Mouse (Mus musculus) kidney, adult 2 months (tissue): ENCODE measurements around the gene Hif3a. TPM values are rescaled to one million over a fixed set of nuclear protein-coding genes. Genes with fewer than 3 reads are reported as not detected.
A peak's percentile ranks its signal among the peaks of the same experiment; 100 is the strongest.

ENCODE experiments used
- DNase-seq: peaks from one replicate; pipeline ENCODE4 v3.0.0; 2021
- H3K27ac ChIP-seq: fragments of 200-500 bp; 2 replicates; pipeline ENCODE4 v1.5.1; 2012; ENCODE audit warnings: low read depth, low read length, control low read depth, inconsistent platforms; ENCODE audit not compliant: insufficient read depth
- H3K27me3 ChIP-seq: fragments of 200-500 bp; replicated peaks from 2 replicates; pipeline ENCODE4 v1.6.1; 2012; ENCODE audit warnings: mild to moderate bottlenecking, moderate library complexity, low read length, inconsistent platforms; ENCODE audit not compliant: control insufficient read depth, insufficient read depth
- H3K36me3 ChIP-seq: fragments of 200-500 bp; 2 replicates; pipeline ENCODE4 v1.6.1; 2012; ENCODE audit warnings: mild to moderate bottlenecking, moderate library complexity, low read length, inconsistent platforms; ENCODE audit not compliant: control insufficient read depth, insufficient read depth
- H3K4me1 ChIP-seq: fragments of 200-500 bp; 2 replicates; pipeline ENCODE4 v1.6.1; 2011; ENCODE audit warnings: low read length; ENCODE audit not compliant: control insufficient read depth, insufficient read depth
- H3K4me3 ChIP-seq: fragments of 200-500 bp; 2 replicates; pipeline ENCODE4 v1.5.1; 2011; ENCODE audit warnings: mild to moderate bottlenecking, low read depth, low read length, control low read depth; ENCODE audit not compliant: insufficient read depth
- CTCF ChIP-seq: fragments of 200-500 bp; conservative IDR thresholded peaks from 2 replicates; pipeline ENCODE4 v1.5.1; 2011; ENCODE audit warnings: low read depth, mild to moderate bottlenecking, control low read depth, low read length, moderate library complexity, mixed read lengths; ENCODE audit not compliant: insufficient read depth, insufficient read length
- POLR2A ChIP-seq: fragments of 200-500 bp; IDR thresholded peaks from one replicate; pipeline ENCODE4 v1.6.1; 2011; ENCODE audit warnings: low read depth, low read length, control low read depth
- WGBS: fragments of 180-500 bp; shearing (Covaris S2); methylation state at CpG from one replicate; pipeline ENCODE4 v1.1.7; 2018; 5-methylcytosine and 5-hydroxymethylcytosine counted together
- polyA plus RNA-seq: library from polyadenylated mRNA; depleted of rRNA; stranded (reverse); fragments of >200 nt; gene quantifications from 2 replicates; pipeline ENCODE4 v1.2.3, GENCODE M21; 2012

Gene Hif3a
- polyA plus RNA-seq, 1 experiment: 0.95 TPM

GRCm38 (mm10) chr7:17056081-17056581 lies 6.1 kb downstream of the Hif3a start:
- under 1% methylated on average over 42 of the region's 42 CpGs for WGBS
- no peaks in the 10 kb centered on the region for H3K27me3 ChIP-seq
- peaks cover 35% of the 10 kb centered on the region for H3K4me1 ChIP-seq
- H3K27ac ChIP-seq: peak overlapping the region; percentile 94
- no peaks in the 10 kb centered on the region for H3K36me3 ChIP-seq
- peak; percentile 98 for DNase-seq
- TF ChIP-seq POLR2A: peak; percentile 95
- no peak for TF ChIP-seq CTCF
- H3K4me3 ChIP-seq: peak overlapping the region; percentile 79

DNA sequence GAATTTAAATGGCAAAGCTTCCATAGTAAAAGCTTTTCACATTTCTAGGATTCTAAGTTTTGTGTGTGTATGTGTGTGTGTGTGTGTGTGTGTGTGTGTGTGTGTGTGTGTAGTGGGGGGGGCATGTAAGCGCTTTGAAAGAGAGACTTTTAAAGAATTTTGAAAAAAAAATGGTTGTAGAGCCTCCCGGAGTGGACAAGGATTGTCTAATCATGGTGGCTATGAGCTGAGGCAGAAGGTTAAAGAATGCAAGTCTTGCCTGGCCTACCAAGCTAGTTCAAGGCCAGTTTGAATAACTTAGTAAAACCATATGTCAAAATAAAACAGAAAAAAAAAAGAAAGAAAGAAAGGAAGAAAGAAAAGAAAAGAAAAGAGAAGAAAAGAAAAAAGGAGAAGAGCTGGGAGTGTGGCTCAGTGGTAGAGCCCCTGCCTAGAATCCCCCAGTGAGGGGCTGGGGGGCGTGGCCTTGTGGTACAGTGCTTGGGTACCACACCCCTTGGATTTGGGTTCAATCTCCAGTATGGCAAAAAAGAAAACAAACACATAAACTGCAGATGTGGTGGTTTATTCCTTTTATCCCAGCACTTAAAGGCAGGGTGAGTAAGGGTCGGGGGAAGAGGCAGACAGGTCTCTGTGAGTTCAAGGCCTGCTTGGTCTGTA lies 6.8 kb downstream of the Hif3a start:
- H3K27ac ChIP-seq: peak overlapping the region; percentile 61; the same call in 1 of the 2 replicates
- DNase-seq: no peak
- peaks cover 33% of the 10 kb centered on the region for H3K4me1 ChIP-seq
- no peaks in the 10 kb centered on the region for H3K27me3 ChIP-seq
- no peaks in the 10 kb centered on the region for H3K36me3 ChIP-seq
- H3K4me3 ChIP-seq: no peak overlapping the region
- no peak for TF ChIP-seq POLR2A
- no peak for TF ChIP-seq CTCF
- 95% methylated on average over 4 of the region's 4 CpGs for WGBS

DNA sequence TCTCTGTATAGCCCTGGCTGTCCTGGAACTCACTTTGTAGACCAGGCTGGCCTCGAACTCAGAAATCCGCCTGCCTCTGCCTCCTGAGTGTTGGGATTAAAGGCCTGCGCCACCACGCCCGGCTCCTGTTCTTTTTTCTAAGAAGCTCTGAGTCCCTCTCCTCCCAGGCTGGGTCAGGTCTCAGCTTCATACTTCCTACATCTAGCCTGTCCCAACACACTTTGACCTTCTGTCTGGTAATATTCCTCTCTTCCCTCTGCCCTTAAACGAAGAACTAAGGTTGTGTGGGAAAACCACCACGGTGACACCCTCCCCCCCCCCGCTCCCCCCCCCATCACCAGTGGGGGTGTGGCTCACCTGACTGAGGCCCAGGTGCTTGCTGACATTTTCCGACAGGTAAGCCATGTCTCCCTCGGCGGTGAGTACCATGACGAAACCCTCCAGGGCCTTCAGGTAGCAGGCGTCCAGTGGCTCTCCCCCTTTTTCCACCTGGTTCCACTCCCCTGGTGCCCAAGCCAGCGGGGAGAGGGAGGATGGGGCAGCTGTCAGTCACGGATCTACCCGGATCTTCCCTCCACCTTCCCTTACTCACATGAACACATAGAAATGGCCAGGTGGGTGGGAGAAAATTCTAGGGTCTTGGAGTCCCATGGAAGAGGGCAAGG lies 7.8 kb downstream of the Hif3a start:
- TF ChIP-seq POLR2A (no peak), CTCF (no peak)
- no peak overlapping the region for H3K4me3 ChIP-seq
- no peaks in the 10 kb centered on the region for H3K36me3 ChIP-seq
- no peaks in the 10 kb centered on the region for H3K27me3 ChIP-seq
- no peak overlapping the region for H3K27ac ChIP-seq
- DNase-seq: no peak
- 79% methylated on average over 16 of the region's 16 CpGs for WGBS
- H3K4me1 ChIP-seq: peaks cover 25% of the 10 kb centered on the region

DNA sequence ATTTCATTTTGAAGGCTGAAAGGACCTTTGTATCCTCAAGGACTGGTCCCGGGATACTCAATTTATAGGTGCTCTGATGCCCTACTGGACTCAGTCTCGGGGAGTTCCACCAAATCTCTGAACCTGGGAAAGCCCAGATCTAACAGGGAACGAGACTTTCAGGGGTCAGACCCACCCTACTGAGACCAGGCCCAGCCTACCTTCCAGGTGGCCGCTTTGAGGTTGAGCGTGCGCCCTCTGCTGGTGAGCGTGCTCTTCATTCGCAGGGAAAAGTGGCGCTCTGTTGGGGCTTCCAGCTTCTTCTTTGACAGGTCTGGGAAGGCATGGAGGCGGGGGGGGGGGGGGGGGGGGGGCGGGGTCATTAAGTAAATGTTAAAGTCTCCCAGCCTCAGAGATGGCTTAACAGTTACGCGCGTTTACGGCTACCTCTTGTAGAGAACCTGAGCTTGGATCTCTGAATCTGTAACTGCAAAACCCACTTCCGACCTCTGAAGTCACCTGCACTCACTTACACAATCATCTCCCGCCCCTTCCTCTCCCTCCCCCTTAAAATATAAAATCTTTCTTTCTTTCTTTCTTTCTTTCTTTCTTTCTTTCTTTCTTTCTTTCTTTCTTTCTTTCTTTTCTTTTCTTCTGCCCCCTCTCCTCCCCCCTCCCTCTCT lies 11.2 kb downstream of the Hif3a start:
- H3K36me3 ChIP-seq: no peaks in the 10 kb centered on the region
- 12% methylated on average over 15 of the region's 17 CpGs for WGBS
- H3K27ac ChIP-seq: no peak overlapping the region
- peak; percentile 77 for DNase-seq
- no peaks in the 10 kb centered on the region for H3K27me3 ChIP-seq
- H3K4me3 ChIP-seq: no peak overlapping the region
- TF ChIP-seq POLR2A (no peak), CTCF (peak; percentile 80)
- H3K4me1 ChIP-seq: peaks cover 3% of the 10 kb centered on the region; the same call in 1 of the 2 replicates

- Histone ChIP-seq H3K27me3 (no peaks in the 10 kb centered on the region), H3K4me3 (no peak overlapping the region), H3K27ac (no peak overlapping the region), H3K36me3 (no peaks in the 10 kb centered on the region), H3K4me1 (no peaks in the 10 kb centered on the region)
- WGBS: 77% methylated on average over 11 of the region's 11 CpGs
- TF ChIP-seq CTCF (no peak), POLR2A (no peak)
- no peak for DNase-seq
Observed at GRCm38 (mm10) chr7:17050491-17050890, 11.7 kb downstream of the Hif3a start.

DNA sequence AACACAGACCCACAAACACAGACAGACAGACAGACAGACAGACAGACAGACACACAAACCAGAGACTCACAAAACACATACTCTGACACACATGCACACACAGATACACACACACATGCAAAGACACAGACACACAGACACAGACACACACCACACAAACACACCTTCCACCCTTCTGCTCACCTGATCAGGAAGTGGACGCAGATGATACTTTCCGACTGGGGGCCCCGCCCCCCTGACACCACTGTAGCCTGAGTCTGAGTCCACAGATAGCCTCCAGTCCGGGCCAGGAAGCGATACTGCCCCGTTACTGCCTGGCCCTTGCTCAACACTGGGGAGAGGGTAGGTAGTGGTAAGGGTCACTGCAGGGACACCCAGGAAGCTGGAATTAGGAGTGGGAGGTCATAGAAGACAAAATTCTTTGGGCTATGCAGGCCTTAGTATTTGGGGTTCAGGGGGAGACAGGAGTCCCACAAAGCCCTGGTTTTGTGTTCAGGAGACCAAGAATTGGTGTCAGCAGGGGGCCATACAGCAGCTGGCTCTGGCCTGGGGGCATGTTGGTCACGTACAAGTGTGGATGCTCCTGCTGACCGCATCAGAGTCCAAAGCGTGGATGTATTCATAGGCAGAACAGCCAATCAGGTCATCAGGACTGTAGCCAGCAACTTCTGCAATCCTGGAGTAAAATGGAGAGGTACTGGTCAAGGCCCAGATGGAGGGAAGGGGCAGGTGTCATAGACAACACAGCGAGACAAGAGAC lies 13.6 kb downstream of the Hif3a start:
- no peaks in the 10 kb centered on the region for H3K27me3 ChIP-seq
- no peaks in the 10 kb centered on the region for H3K4me1 ChIP-seq
- no peak overlapping the region for H3K27ac ChIP-seq
- no peak overlapping the region for H3K4me3 ChIP-seq
- TF ChIP-seq POLR2A (no peak), CTCF (no peak)
- no peaks in the 10 kb centered on the region for H3K36me3 ChIP-seq
- WGBS: 82% methylated on average over 10 of the region's 10 CpGs
- DNase-seq: no peak

DNA sequence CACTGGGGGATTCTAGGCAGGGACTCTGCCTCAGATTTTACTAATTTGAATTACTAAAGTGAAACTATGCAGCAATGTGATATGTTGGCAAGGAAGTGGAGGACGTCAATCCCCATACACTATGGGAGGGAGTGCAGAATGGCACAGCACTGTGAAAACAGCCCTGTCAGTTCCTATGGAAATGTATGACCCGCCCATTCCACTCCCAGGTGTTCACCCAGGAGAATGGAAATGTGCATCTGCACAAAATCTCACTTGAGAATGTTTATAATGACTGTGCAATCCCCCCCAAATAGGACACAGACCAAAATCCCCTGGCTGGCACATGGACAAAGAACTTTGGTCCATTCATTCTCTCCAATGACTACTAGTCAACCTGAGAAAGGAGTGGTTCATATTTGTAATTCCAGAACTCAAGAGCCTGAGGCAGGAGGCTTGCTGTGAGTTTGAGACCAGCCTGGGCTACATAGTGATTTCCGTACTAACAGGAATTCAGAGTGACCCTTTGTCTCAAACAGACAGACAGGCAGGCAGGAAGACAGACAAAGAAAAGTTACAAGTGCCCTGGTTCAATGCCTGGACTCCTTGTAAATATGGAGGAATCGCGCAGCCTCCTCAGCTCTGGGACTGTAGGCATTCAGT lies 15.1 kb downstream of the Hif3a start:
- H3K27me3 ChIP-seq: no peaks in the 10 kb centered on the region
- H3K36me3 ChIP-seq: no peaks in the 10 kb centered on the region
- no peaks in the 10 kb centered on the region for H3K4me1 ChIP-seq
- WGBS: 90% methylated on average over 5 of the region's 5 CpGs
- H3K27ac ChIP-seq: no peak overlapping the region
- DNase-seq: no peak
- H3K4me3 ChIP-seq: no peak overlapping the region
- TF ChIP-seq POLR2A (no peak), CTCF (no peak)
